ENCODE assay signal across 8 mouse cellular contexts in genomic region chr17:26243471-26244100, GRCm38 (mm10). TPM values are rescaled to one million over a fixed set of nuclear protein-coding genes. Genes with fewer than 3 reads are reported as not detected.
DNase-seq lines count a peak whose midpoint lies in the region; ATAC-seq and TF ChIP-seq lines count a peak whose summit lies in the region.

No protein-coding gene starts in this region.

- peak overlapping the region; percentile 69 for H3K9ac ChIP-seq in kidney, embryonic 15.5 days

- peak; percentile 23; the same call in 1 of the 2 replicates for TF ChIP-seq CTCF in brain, embryonic 14.5 days (IDR thresholded peaks at IDR 0.05; ENCODE audit: borderline replicate concordance, extremely low read depth, insufficient read depth, insufficient read length)

- peak overlapping the region; percentile 88 for H3K4me2 ChIP-seq in kidney, embryonic 15.5 days

- no peak for TF ChIP-seq POLR2A in brain, embryonic 14.5 days (IDR thresholded peaks at IDR 0.05; ENCODE audit: borderline replicate concordance, extremely low read depth, insufficient read depth, insufficient read length, poor library complexity, severe bottlenecking)

- peak; percentile 52 for ATAC-seq in granulocyte monocyte progenitor cell, adult 5-6 weeks (replicated peaks; ENCODE audit: poor library complexity, severe bottlenecking)
- ATAC-seq in kidney, embryonic 15.5 days (replicated peaks; ENCODE audit: low FRiP score), result peak; percentile 23

- H3K27me3 ChIP-seq in kidney, embryonic 15.5 days, result no peaks in the 10 kb centered on the region

- H3K9me3 ChIP-seq in kidney, embryonic 15.5 days (replicated peaks), result no peaks in the 10 kb centered on the region

- no peaks in the 10 kb centered on the region for H3K36me3 ChIP-seq in kidney, embryonic 15.5 days

- H3K27ac ChIP-seq in kidney, embryonic 15.5 days, result peak overlapping the region; percentile 90

- H3K4me3 ChIP-seq in kidney, embryonic 15.5 days (replicated peaks), result peak overlapping the region; percentile 85

- H3K4me1 ChIP-seq in kidney, embryonic 15.5 days, result peaks cover 14% of the 10 kb centered on the region

- under 1% methylated on average over 32 of the region's 32 CpGs for whole genome bisulfite sequencing in kidney, embryonic 15.5 days

- DNase-seq in retina, adult 2 months (ENCODE audit: low read depth, low spot score), result peak; percentile 38
- no peak for DNase-seq in retina, postnatal 1 day
- peak; percentile 65 for DNase-seq in brain, embryonic 14.5 days (ENCODE audit: low read depth)
- peak; percentile 87 for DNase-seq in lung, postnatal 10 days
- peak; percentile 68 for DNase-seq in skeletal muscle tissue, adult 2 months (ENCODE audit: low read depth, low spot score)
- DNase-seq in cerebellum, postnatal 36 days, result no peak

RNA-seq across cellular contexts. Expression of gene Fam234a, which starts 0.5 kb away (rescaled TPM):
- polyA plus RNA-seq in brain, embryonic 14.5 days (2012; rRNA removed), result 28.5 and 33.7 TPM in 2 replicates
- 12.8 and 15.4 TPM in 2 replicates for total RNA-seq in granulocyte monocyte progenitor cell, adult 5-6 weeks (2014; fragmentation: Nextera tagmentation)
- 5.1 and 6.1 TPM in 2 replicates for total RNA-seq in granulocyte monocyte progenitor cell, adult 5-6 weeks (2017)
- 49.6 and 52.7 TPM in 2 replicates for polyA plus RNA-seq in kidney, embryonic 15.5 days (2015; fragmentation: Nextera tagmentation; extraction: Ambion mirVana)

RNA-seq across cellular contexts. Expression of gene Luc7l, which starts 9.1 kb away (rescaled TPM):
- 111 and 114 TPM in 2 replicates for polyA plus RNA-seq in brain, embryonic 14.5 days (2012; rRNA removed)
- 63.7 and 74.9 TPM in 2 replicates for total RNA-seq in granulocyte monocyte progenitor cell, adult 5-6 weeks (2014; fragmentation: Nextera tagmentation)
- total RNA-seq in granulocyte monocyte progenitor cell, adult 5-6 weeks (2017), result 60.0 and 122 TPM in 2 replicates
- 106 and 110 TPM in 2 replicates for polyA plus RNA-seq in kidney, embryonic 15.5 days (2015; fragmentation: Nextera tagmentation; extraction: Ambion mirVana)

RNA-seq across cellular contexts. Expression of gene Arhgdig, which starts 36.0 kb away (rescaled TPM):
- polyA plus RNA-seq in brain, embryonic 14.5 days (2012; rRNA removed), result 31.6 and 47.6 TPM in 2 replicates
- total RNA-seq in granulocyte monocyte progenitor cell, adult 5-6 weeks (2014; fragmentation: Nextera tagmentation), result not detected in 2 replicates
- 0.98 TPM in 1 of 2 replicates, not detected in the other for total RNA-seq in granulocyte monocyte progenitor cell, adult 5-6 weeks (2017)
- polyA plus RNA-seq in kidney, embryonic 15.5 days (2015; fragmentation: Nextera tagmentation; extraction: Ambion mirVana), result 9.0 and 9.3 TPM in 2 replicates

RNA-seq across cellular contexts. Expression of gene Rgs11, which starts 40.8 kb away (rescaled TPM):
- 6.7 and 12.4 TPM in 2 replicates for polyA plus RNA-seq in brain, embryonic 14.5 days (2012; rRNA removed)
- total RNA-seq in granulocyte monocyte progenitor cell, adult 5-6 weeks (2014; fragmentation: Nextera tagmentation), result not detected in 2 replicates
- not detected in 2 replicates for total RNA-seq in granulocyte monocyte progenitor cell, adult 5-6 weeks (2017)
- polyA plus RNA-seq in kidney, embryonic 15.5 days (2015; fragmentation: Nextera tagmentation; extraction: Ambion mirVana), result 9.2 and 9.4 TPM in 2 replicates

RNA-seq across cellular contexts. Expression of gene Pdia2, which starts 44.7 kb away (rescaled TPM):
- polyA plus RNA-seq in brain, embryonic 14.5 days (2012; rRNA removed), result 0.09 and 0.14 TPM in 2 replicates
- total RNA-seq in granulocyte monocyte progenitor cell, adult 5-6 weeks (2014; fragmentation: Nextera tagmentation), result not detected in 2 replicates
- total RNA-seq in granulocyte monocyte progenitor cell, adult 5-6 weeks (2017), result 0.30 TPM in 1 of 2 replicates, not detected in the other
- polyA plus RNA-seq in kidney, embryonic 15.5 days (2015; fragmentation: Nextera tagmentation; extraction: Ambion mirVana), result 0.55 and 0.67 TPM in 2 replicates

Comparison
In these comparisons a context has a peak if more than half of its experiments do, and no peak if none do; other contexts are left out.
1. DNase-seq: peak in retina, adult 2 months (single experiment), brain, embryonic 14.5 days (single experiment), lung, postnatal 10 days (single experiment) and skeletal muscle tissue, adult 2 months (single experiment); none in retina, postnatal 1 day (single experiment) and cerebellum, postnatal 36 days (0 of 2).